Mouse (Mus musculus) forebrain, embryonic 16.5 days (tissue): ENCODE data around the gene Slc8a1. TPM values are rescaled to one million over a fixed set of nuclear protein-coding genes. Genes with fewer than 3 reads are reported as not detected.
A peak's percentile ranks its signal among the peaks of the same experiment; 100 is the strongest.

Experiments
- ATAC-seq: fragments of 200-750 bp; cut with Nextera tagmentation; 2 replicates; pipeline ENCODE4 v1.8.0; 2017; ENCODE audit warnings: mild to moderate bottlenecking, moderate library complexity
- H3K27ac ChIP-seq: fragments of 300-500 bp; sonication (generic); 2 replicates; pipeline ENCODE4 v1.5.1; 2014; ENCODE audit warnings: low read length, control low read depth
- H3K27me3 ChIP-seq: fragments of 300-500 bp; sonication (generic); replicated peaks from 2 replicates; pipeline ENCODE4 v1.6.1; 2014; ENCODE audit warnings: low read length; ENCODE audit not compliant: control insufficient read depth, insufficient read depth
- H3K36me3 ChIP-seq: fragments of 300-500 bp; sonication (generic); 2 replicates; pipeline ENCODE4 v1.6.1; 2014; ENCODE audit not compliant: control insufficient read depth, insufficient read depth
- H3K4me1 ChIP-seq: fragments of 300-500 bp; sonication (generic); replicated peaks from 2 replicates; pipeline ENCODE4 v1.6.1; 2014; ENCODE audit warnings: low read length; ENCODE audit not compliant: control insufficient read depth, insufficient read depth
- H3K4me2 ChIP-seq: fragments of 300-500 bp; sonication (generic); 2 replicates; pipeline ENCODE4 v1.6.1; 2014; ENCODE audit warnings: mild to moderate bottlenecking, low read length, control low read depth
- H3K4me3 ChIP-seq: fragments of 300-500 bp; sonication (generic); replicated peaks from 2 replicates; pipeline ENCODE4 v1.5.1; 2014; ENCODE audit warnings: mild to moderate bottlenecking, low read length, control low read depth
- H3K9ac ChIP-seq: fragments of 300-500 bp; sonication (generic); replicated peaks from 2 replicates; pipeline ENCODE4 v1.6.1; 2014; ENCODE audit warnings: low read depth, low read length, control low read depth
- H3K9me3 ChIP-seq: fragments of 300-500 bp; sonication (generic); 2 replicates; pipeline ENCODE4 v1.6.1; 2016; ENCODE audit warnings: low read length; ENCODE audit not compliant: control insufficient read depth
- WGBS: fragments of 180-500 bp; shearing (Covaris S2); extraction: QIAGEN DNeasy Blood & Tissue Kit; methylation state at CpG from one replicate; pipeline ENCODE4 v1.1.7; 2014; 5-methylcytosine and 5-hydroxymethylcytosine counted together
- polyA plus RNA-seq: library from polyadenylated mRNA; unstranded; fragments of >200 nt; fragmentation: Nextera tagmentation; extraction: Ambion mirVana; gene quantifications from 2 replicates; pipeline ENCODE4 v1.2.1, GENCODE M21; 2015

Gene Slc8a1
- polyA plus RNA-seq, 1 experiment from 2014 or later: 21.7 TPM

DNA sequence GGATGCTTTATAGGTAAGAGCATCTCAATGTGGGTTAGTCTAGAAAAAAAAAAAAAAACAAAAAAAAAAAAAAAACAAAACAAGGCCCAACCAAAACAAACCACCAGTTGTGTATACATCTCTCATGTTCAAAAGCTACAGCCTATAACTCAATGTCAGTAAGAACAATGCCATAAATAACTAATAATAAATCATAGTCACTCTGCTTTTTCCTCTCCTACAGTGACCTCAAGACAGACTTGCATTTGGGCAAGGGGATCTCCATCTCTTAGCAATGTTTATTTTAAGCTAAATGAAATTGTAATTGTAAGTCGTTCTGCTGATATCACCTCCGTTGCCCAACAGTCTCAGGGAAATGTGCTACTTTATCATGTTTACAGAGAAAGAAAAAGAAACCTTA, 132.1 kb downstream of the Slc8a1 start:
- Histone ChIP-seq H3K9me3 (no peaks in the 10 kb centered on the region), H3K4me1 (no peaks in the 10 kb centered on the region), H3K27ac (no peak overlapping the region), H3K4me2 (no peak overlapping the region), H3K9ac (no peak overlapping the region), H3K27me3 (no peaks in the 10 kb centered on the region), H3K36me3 (no peaks in the 10 kb centered on the region), H3K4me3 (no peak overlapping the region)
- ATAC-seq: no peak
- 82% methylated on average over 2 of the region's 2 CpGs for WGBS

DNA sequence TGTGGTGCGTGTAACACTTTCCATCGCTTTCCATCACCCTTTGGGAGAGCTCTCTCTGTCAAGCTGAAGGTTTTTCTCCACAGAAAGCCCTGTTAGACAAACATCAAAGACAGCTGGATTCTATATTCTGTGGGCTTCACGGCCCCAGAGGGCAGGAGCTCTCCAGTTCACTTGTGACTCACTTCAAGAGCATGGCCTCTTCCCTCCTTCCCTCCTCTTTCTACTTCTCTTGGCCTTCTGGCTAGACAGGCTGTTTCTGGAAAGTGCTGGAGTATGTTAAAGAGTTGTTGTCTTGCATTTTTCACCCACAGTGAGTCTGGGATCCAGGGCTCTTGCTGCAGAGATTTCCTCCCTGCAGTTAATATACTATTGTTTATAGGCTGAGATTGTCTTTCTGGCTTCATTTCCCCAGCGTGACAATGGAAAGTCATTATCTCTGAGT, 132.9 kb downstream of the Slc8a1 start:
- ATAC-seq: no peak
- no peaks in the 10 kb centered on the region for H3K27me3 ChIP-seq
- no peak overlapping the region for H3K9ac ChIP-seq
- H3K9me3 ChIP-seq: no peaks in the 10 kb centered on the region
- H3K4me2 ChIP-seq: no peak overlapping the region
- H3K27ac ChIP-seq: no peak overlapping the region
- no peaks in the 10 kb centered on the region for H3K4me1 ChIP-seq
- H3K36me3 ChIP-seq: no peaks in the 10 kb centered on the region
- 64% methylated on average over 4 of the region's 4 CpGs for WGBS
- H3K4me3 ChIP-seq: no peak overlapping the region

DNA sequence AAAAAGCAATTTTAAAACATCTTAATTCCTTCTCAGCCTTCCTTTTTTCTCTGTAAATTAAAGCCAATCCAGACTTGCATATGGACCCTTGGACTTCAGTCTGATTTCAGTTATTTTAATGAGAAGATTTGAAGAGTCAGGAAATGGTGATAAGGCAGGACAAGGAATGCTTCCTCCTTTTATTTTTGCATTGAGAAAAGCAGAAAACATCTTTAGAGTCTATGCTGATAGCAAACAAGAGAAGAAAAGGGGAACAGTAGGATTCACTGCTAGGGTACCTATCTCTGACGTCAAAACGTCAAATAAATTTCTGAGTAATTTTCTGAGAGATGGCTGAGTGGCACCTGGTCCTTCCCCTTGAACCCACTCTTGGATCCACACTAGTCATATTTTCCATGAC, 139.1 kb downstream of the Slc8a1 start:
- H3K4me1 ChIP-seq: no peaks in the 10 kb centered on the region
- H3K9ac ChIP-seq: no peak overlapping the region
- no peak for ATAC-seq
- H3K27me3 ChIP-seq: no peaks in the 10 kb centered on the region
- H3K36me3 ChIP-seq: no peaks in the 10 kb centered on the region
- no peaks in the 10 kb centered on the region for H3K9me3 ChIP-seq
- H3K27ac ChIP-seq: no peak overlapping the region
- no peak overlapping the region for H3K4me3 ChIP-seq
- WGBS: 91% methylated on average over 2 of the region's 2 CpGs
- H3K4me2 ChIP-seq: no peak overlapping the region

- H3K36me3 ChIP-seq: no peaks in the 10 kb centered on the region
- no peaks in the 10 kb centered on the region for H3K4me1 ChIP-seq
- H3K4me2 ChIP-seq: no peak overlapping the region
- no peaks in the 10 kb centered on the region for H3K27me3 ChIP-seq
- no peak for ATAC-seq
- H3K9me3 ChIP-seq: no peaks in the 10 kb centered on the region
- no peak overlapping the region for H3K4me3 ChIP-seq
- H3K9ac ChIP-seq: no peak overlapping the region
- H3K27ac ChIP-seq: no peak overlapping the region
- 68% methylated on average over 7 of the region's 7 CpGs for WGBS
Observed at GRCm38 (mm10) chr17:81589791-81590190, 148.4 kb downstream of the Slc8a1 start.

DNA sequence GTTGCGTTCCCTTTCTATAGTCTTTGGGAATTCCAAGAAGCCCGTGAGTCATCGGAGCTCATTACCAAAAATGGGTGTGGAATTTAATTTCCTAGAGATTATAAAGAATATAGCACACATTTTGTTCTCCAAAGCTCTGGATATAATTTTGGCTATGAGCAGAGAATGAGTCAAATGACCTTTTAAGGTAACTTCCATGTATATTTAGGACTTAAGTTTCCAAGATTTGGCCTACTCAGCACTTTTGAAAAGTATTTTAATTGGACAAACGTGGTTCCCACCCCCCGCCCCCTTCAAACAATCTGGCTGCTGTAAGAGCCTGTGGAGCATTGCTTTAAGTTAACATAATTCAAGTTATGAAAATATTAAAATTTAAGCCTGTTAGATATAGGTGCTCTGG, 151.4 kb downstream of the Slc8a1 start:
- ATAC-seq: no peak
- no peak overlapping the region for H3K4me2 ChIP-seq
- no peaks in the 10 kb centered on the region for H3K9me3 ChIP-seq
- no peak overlapping the region for H3K4me3 ChIP-seq
- H3K27ac ChIP-seq: no peak overlapping the region
- H3K36me3 ChIP-seq: no peaks in the 10 kb centered on the region
- no peak overlapping the region for H3K9ac ChIP-seq
- no peaks in the 10 kb centered on the region for H3K4me1 ChIP-seq
- no peaks in the 10 kb centered on the region for H3K27me3 ChIP-seq
- 88% methylated on average over 5 of the region's 5 CpGs for WGBS

DNA sequence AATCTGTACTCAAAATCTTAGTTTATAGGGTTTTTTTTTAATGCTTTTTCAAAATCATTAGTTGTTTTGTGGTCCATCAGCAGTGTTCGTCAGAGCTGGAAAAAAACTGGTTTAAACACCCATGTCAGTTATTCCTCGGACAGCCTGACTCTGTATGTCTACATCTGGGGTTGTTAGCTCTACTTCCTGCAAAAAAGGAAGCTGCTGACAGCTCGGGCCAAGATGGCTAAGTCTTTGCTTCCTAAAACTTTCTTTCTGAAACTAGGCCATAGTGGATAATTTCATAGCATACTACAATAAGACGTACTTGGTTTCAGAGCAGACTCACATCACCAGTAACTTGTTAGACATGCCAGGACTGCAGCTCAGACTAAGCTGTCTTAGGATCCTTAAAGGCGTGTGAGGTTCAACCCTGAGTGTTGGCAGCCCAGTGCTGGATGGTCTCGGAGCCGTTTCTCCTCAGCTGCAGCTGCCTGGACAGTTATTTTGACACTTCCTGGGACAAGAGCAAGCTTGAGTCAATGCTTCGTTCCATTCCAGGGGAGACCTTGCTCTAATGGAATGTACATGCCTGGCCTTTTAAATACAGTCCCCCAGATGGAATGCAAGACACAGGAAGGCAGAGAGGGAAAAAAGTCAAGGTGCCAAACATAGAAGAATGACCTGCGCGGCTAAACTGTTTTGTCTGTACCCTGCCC, 158.3 kb downstream of the Slc8a1 start:
- H3K4me3 ChIP-seq: no peak overlapping the region
- no peaks in the 10 kb centered on the region for H3K9me3 ChIP-seq
- ATAC-seq: no peak
- H3K4me1 ChIP-seq: no peaks in the 10 kb centered on the region
- no peak overlapping the region for H3K27ac ChIP-seq
- H3K27me3 ChIP-seq: no peaks in the 10 kb centered on the region
- no peak overlapping the region for H3K4me2 ChIP-seq
- 83% methylated on average over 10 of the region's 10 CpGs for WGBS
- no peak overlapping the region for H3K9ac ChIP-seq
- H3K36me3 ChIP-seq: no peaks in the 10 kb centered on the region

- WGBS: 96% methylated on average over 3 of the region's 3 CpGs
- Histone ChIP-seq H3K4me3 (no peak overlapping the region), H3K9me3 (no peaks in the 10 kb centered on the region), H3K9ac (no peak overlapping the region), H3K27ac (no peak overlapping the region), H3K4me1 (no peaks in the 10 kb centered on the region), H3K4me2 (no peak overlapping the region), H3K36me3 (no peaks in the 10 kb centered on the region), H3K27me3 (no peaks in the 10 kb centered on the region)
- no peak for ATAC-seq
Observed at GRCm38 (mm10) chr17:81576893-81577292, 161.3 kb downstream of the Slc8a1 start.

DNA sequence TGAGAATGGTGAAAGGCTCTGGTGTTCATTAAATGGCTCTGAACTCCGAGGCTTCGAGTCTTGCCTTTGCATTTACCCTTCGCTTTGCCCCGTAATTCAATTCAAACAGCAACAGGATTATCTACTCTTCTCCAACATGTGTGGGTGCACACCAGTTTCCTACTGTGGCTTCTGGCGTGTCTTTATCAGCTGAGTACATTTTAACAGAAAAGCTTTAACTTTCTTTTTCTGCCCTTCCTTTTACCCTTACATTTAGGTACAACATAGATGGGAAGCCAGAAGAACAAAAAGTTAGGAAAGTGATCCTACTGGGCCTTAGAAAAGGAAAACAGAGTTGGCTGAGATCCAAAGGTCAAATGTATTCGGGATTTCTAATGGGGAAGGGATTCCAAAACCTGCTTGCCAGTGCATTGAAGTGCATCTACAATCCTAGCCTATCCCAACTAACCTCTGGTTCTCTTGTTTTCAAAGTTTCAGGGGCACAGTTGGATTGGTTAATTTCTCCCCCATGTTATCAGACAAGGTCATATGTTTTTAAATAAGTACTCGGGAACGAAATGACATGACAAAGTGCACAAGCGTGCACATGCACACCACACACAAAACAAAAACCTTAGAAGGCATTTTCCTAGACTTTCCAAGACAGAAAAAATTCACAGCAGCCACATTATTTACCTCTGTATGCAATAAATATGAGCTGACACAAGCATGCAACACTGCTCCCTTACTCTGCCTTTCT, 172.4 kb downstream of the Slc8a1 start:
- no peak overlapping the region for H3K4me2 ChIP-seq
- no peaks in the 10 kb centered on the region for H3K27me3 ChIP-seq
- H3K36me3 ChIP-seq: no peaks in the 10 kb centered on the region
- no peak for ATAC-seq
- WGBS: 47% methylated on average over 9 of the region's 9 CpGs
- H3K9me3 ChIP-seq: no peaks in the 10 kb centered on the region
- no peak overlapping the region for H3K4me3 ChIP-seq
- no peak overlapping the region for H3K27ac ChIP-seq
- H3K9ac ChIP-seq: no peak overlapping the region
- no peaks in the 10 kb centered on the region for H3K4me1 ChIP-seq

DNA sequence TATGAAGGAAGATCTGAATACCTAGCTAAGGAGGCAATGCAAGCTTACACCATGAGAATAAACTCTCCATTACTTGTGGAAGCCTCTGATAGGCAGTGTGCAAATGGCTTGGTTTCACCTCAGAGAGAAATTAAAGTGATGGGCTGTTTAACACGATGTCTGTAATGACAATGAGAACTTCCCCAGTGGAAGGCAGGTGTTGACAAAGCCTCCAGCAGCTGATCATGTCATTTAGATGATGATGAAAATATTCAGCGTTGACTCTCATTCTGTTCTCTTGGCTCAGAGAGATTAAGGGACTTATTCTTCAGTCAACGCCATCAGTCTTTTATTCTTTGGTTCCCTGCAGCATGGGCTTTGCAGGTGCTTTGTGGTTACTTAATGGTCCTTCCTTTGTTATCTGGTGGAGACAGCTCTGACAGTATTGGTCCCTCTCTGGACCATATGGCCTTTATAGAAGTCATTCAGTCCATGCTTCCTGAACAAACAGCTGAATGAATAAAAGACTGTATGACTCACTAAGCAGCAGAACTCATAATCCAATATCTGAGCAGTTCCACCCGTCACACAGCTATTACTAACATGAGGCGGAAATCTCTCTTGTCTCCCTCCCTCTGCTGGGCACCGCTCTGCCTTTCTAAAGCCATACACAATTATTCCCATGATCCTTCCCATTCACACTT, 184.0 kb downstream of the Slc8a1 start:
- ATAC-seq: 0 out of 2 replicates have a peak, but pooled peaks have one; percentile 26
- no peak overlapping the region for H3K4me2 ChIP-seq

More for the DNA sequence above, 184.0 kb downstream of the Slc8a1 start:
- no peaks in the 10 kb centered on the region for H3K4me1 ChIP-seq
- no peaks in the 10 kb centered on the region for H3K36me3 ChIP-seq
- no peak overlapping the region for H3K4me3 ChIP-seq
- no peaks in the 10 kb centered on the region for H3K27me3 ChIP-seq
- H3K27ac ChIP-seq: no peak overlapping the region
- H3K9ac ChIP-seq: no peak overlapping the region
- no peaks in the 10 kb centered on the region for H3K9me3 ChIP-seq
- 51% methylated on average over 6 of the region's 6 CpGs for WGBS
